Mouse (Mus musculus) lung, postnatal 0 days (tissue): Measurements from ENCODE around the gene Nthl1.

Experiments
- CTCF ChIP-seq: IDR thresholded peaks from 2 replicates; pipeline ENCODE4 v1.5.1; 2016; ENCODE audit warnings: antibody characterized with exemption, mild to moderate bottlenecking
- EP300 ChIP-seq: IDR thresholded peaks from 2 replicates; pipeline ENCODE4 v1.6.1; 2016; ENCODE audit warnings: antibody characterized with exemption, mild to moderate bottlenecking, control low read depth

DNA sequence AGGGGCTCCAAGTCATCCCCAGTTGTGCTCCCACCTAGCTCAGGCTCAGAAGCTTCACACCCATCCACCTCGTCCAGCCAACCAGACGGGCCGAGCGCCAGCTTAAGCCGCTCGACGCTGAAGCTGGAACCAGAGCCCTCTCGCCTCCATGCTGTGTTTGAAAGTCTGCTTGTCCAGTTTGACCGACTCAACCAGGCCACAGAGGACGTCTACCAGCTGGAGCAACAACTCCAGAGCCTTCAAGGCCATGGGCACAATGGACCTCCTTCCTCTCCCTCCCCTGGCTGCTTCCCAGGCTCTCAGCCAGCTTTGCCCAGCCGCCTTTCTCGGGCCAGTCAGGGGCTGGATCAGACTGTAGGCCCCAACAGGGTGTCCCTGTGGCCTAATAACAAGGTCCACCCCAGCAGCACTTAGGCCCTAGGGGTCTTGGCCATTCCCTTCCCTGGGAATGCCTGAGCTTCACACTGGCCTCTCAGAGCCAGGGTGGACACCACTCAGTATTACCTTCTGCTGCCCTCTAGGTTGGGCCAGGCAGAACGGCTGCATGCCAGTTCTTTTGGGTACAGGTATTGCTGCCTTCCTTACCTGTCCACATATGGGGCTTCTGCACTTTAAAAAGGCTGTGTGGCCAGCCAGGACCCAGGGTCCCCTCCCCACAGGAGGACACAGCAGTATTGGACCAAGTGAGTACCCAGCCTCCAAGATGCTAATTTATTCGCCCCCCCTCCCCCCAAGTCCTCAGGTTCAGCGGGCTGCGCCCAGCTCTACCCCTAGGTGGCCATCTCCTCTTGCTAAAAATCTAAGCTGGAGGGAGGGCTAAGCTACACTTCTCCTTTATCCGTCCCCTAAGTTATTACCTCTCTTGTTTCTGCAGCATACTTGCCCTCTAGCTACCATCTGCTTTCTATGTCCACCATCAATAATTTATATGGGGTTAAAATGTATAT is 37.1 kb upstream of the Nthl1 start:
- TF ChIP-seq CTCF (peak; percentile 48; the same call in 1 of the 2 replicates), EP300 (no peak)
